Mouse (Mus musculus) adrenal gland, adult 8-10 months (tissue): ENCODE measurements around the gene Dennd6b. TPM values are rescaled to one million over a fixed set of nuclear protein-coding genes. Genes with fewer than 3 reads are reported as not detected.

Experiments
- DNase-seq: peaks from one replicate; pipeline ENCODE4 v3.0.0; 2022
- total RNA-seq, 4 experiments: library from RNA; stranded (reverse); gene quantifications; 2 replicates each; pipeline ENCODE4 v1.2.4; 2022

Dennd6b gene
- total RNA-seq, 4 experiments from 2014 or later = 6.9 to 13.2 (median 8.9) TPM

- DNase-seq = no peak
These were observed 14.6 kb downstream of the Dennd6b start for GRCm38 (mm10) chr15:89181561-89182270.

GRCm38 (mm10) chr15:89180571-89181229, 15.6 kb downstream of the Dennd6b start, which contains the start of gene Plxnb2:
Gene Plxnb2 (minus strand): TSS chr15:89180788.
- peak; percentile 85 for DNase-seq

GRCm38 (mm10) chr15:89180081-89180541, 16.2 kb downstream of the Dennd6b start:
- no peak for DNase-seq

GRCm38 (mm10) chr15:89179630-89179964, 16.7 kb downstream of the Dennd6b start:
- DNase-seq = no peak

DNA sequence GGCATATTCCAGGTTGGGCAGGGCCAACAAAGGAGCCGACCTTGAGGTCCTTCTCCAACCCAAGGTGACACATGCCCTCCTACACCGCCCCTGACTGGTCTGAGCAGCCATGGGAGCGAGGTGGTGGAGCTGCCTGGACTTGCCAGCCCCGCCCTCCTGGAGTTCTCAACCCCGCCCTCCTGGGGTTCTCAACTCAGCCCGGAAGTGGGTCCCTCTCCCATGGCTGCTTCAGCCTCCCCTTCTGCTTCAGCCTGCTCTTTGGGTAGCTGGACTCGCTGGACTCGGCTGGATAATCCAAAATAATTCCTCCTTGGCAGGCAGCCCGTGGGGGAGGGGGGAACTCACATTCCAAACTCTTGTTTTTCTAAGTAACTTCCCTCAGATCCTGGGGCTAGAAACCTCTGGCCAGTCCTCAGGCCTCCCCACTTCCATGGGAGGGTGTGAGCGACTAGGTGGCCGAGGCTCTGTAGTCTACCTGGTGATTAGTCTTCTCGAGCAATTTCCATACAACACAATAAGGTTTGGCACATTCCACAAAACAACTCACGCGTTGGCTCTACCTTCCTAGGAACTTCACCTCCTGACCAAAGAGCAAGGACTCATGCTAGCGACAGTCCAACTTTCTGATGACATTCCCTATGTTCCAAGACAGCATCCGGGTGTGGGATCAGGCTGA, 17.2 kb downstream of the Dennd6b start:
- DNase-seq = peak; percentile 90

DNA sequence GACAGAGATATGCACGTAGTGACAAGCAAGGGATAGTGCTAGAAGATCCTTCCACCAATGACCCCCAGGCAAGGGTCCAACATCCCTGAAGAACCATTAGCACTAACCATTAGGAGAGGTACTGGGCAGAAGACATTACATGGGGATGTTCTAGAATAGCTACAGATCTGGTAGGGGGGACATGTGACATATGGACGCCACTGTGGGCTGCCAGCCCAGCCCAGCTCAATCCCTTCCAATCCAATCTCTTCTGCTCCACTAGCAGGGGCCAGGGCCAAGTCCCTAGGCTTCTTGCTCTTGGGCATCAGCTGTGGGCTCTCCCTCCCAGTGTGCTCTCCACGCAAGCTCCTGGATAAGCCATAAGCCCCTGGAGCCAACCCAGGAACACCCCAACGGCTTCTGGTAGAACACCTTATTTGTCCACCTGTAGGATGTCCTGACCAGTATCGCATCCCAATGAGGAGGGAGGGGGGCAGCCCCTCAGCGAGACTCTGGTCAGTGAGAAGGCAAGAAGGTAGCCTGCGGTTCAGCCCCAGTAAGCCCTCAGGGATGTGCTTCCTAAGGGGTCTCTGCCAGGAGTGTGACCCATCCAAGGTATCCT, 17.9 kb downstream of the Dennd6b start:
- DNase-seq = no peak

GRCm38 (mm10) chr15:89177576-89178259, 18.6 kb downstream of the Dennd6b start:
- DNase-seq = no peak

GRCm38 (mm10) chr15:89177121-89177520, 19.2 kb downstream of the Dennd6b start:
- DNase-seq = peak; percentile 88

DNA sequence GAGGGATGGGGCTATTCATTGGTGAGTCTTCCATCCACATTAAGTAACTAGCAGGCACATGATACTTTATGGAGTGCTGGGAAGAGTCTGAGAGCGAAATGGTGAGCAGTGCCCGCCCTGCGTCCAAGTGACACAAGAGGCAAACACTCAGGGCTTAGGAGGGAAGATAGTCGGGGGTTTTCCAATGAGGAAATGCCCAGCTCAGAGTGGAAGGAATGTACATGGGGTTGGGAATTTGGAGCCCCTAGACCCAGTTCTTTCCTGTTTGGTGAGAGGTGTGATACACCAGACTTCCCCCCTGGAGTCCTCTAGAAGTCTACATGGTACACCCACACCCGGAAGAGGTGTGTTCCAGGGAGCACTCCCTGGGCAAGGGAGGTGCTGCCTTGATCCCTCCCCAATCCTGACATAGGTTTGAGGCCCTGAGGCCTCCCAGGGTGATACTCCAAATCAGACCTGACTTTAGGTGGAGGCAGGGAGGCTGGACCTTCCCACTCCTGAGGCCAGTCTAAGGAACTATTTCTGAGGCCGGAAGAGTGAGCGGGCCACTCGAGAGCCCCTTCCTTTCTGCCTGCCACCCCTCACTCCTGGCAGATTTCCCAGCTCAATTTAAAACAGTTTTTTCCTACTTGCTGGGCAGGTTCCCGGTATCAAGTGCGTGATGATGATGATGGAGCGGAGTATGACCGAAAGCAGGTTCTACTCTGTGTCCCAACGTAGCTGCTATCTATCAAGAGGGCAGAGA, 20.7 kb downstream of the Dennd6b start:
- DNase-seq = no peak

- no peak for DNase-seq
These were observed 21.4 kb downstream of the Dennd6b start for GRCm38 (mm10) chr15:89174889-89175339.

- no peak for DNase-seq
These were observed 22.4 kb downstream of the Dennd6b start for GRCm38 (mm10) chr15:89173906-89174214.

DNA sequence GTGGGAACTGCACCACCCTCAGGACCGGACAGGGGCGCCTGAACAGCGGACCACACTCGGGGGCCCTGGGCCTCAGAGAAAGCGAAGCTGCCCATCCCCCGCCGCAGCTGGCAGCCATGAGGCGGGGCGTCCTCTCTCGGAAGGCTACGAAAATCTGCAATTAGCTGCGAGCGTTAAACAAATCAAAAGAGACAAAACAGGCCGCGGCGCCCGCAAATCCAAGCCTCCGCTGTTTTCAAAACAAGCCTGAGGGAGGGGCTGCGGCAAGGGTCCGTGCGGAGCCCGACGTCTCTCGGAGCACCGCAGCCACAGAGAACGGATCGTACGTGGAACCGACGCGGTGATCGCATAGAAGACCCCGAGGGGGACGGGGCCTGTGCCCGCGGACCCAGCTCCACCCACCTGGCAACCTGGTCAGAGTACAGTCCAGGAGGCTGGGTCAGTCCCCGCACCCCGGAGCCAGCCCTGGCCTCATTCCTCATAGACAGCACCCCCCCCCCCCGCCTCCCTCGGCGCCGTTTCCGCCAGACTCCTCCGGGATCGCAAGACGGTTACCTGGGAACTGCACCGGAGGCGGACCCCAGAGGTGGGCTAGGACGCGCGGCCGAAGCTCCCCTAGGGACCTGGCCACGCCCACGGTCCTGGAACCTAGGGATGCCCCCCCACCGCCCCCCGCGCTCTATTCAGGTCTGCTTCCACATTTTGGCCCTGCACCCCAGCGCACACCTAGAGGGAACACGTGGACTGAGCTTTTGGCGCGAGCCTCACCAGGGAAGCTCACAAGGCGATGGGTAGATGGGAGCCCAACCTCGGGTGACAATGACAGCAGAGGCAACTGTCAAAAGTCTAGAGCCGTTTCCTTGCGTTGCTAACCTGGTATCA, 23.0 kb downstream of the Dennd6b start:
- no peak for DNase-seq

- DNase-seq = no peak
These were observed 23.9 kb downstream of the Dennd6b start for GRCm38 (mm10) chr15:89172276-89172935.

GRCm38 (mm10) chr15:89171526-89172051, 24.7 kb downstream of the Dennd6b start:
- DNase-seq = no peak

DNA sequence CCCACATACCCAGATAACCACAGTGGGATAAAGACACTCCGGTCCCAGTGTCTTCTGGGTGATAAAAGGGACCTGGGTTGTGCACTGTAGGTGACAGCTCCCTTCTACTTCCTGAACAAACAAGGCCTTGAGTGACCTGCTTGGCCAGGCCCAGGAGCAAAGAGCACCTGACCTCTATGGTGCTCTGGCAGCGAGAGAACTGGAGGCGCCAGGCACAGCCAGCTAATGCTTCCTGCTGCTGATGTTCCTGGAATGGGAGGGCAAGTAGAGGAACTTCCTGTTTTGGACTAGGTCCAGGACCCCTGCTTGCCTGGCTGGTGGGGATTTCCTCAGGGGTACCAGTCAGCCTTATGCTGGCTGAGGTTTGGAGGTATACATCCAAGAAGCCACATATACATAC, 26.2 kb downstream of the Dennd6b start:
- no peak for DNase-seq

DNA sequence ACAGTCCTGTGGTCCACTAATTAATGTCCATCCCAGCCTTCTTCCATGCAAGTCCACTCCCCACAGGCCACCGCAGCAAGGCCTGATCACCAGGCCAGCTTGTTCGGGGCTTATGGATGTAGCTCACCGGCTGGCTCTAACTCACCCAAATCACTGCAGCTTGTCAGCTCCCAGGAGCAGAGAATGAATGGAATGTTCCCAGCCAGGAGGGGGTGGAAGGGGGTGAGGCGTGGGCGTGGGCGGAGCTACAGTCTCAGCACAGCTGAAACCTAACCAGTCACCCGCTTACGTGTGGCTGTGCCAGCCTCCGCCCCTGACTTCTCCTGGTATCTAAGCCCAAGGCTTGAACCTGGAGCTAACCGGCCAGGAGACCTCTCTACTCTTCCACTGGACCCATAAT, 26.9 kb downstream of the Dennd6b start:
- peak; percentile 83 for DNase-seq

- no peak for DNase-seq
These were observed 27.4 kb downstream of the Dennd6b start for GRCm38 (mm10) chr15:89168922-89169321.

- no peak for DNase-seq
These were observed 30.8 kb downstream of the Dennd6b start for GRCm38 (mm10) chr15:89165478-89165877.

DNA sequence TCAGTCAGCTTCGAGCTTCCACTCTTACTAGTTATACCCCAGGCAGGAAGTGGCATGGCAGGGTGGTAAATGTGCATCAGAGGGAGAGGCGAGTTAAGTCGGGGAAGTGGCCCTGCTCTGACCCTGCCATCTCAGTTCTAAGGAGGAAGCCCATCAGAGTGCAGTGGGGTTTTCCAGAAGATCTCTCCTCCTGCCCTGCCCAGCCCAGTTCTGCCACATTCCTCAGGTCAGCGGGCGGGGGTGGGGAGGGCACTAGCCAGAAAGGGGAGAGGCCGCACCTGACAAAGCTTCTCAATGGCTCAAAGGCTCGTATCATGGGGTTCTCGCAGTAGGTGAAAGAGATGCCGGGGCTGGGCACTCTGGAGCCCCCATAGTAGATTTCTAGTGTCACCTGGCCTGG, 34.9 kb downstream of the Dennd6b start:
- DNase-seq = no peak

DNA sequence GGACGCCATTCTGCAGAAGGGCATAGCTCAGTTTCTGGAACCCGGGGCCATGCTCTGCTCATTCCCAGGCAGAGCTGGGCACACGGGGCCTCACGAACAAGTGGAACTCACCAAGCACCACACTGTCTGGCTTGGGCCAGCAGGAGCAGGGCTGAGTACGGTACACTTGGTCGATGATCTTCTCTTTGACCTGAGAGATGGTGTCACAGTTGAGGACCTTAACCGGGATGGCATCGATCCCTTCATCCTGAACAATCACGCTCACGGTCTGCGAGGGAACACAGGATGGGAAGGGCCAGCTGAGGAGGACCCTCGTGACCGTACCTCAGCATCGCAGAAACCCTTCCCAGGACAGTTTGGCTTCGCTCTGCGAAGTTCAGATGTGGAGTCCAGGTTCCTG, 37.8 kb downstream of the Dennd6b start:
- no peak for DNase-seq
